Comparison of ENCODE assay signal across 34 mouse cellular contexts in genomic region chr14:55507801-55508200, GRCm38 (mm10). TPM values are rescaled to one million over a fixed set of nuclear protein-coding genes. Genes with fewer than 3 reads are reported as not detected.
DNase-seq lines count a peak whose midpoint lies in the region; ATAC-seq lines count a peak whose summit lies in the region.
"Had no signal": no experiment of that assay in that cellular context is flagged by ENCODE, and none has a peak within 500 bp of the region (broad histone marks: within the 10 kb centered on the region; RNA-seq: fewer than 3 reads in every experiment).

No protein-coding gene starts in this region.

- ATAC-seq in embryonic facial prominence, embryonic 13.5 days (ENCODE audit: insufficient number of reproducible peaks, insufficient read depth, low FRiP score, low TSS enrichment, low read depth), result no peak
- ATAC-seq in midbrain, embryonic 11.5 days (ENCODE audit: low FRiP score), result no peak
- ATAC-seq in midbrain, embryonic 15.5 days (replicated peaks), result no peak
- ATAC-seq: forebrain, embryonic 15.5 days; hindbrain, embryonic 16.5 days; intestine, embryonic 15.5 days; Patski had no signal

- H3K9ac ChIP-seq in embryonic facial prominence, embryonic 13.5 days, result 0 out of 2 replicates have a peak overlapping the region, but pooled peaks have one; percentile 16
- no peak overlapping the region for H3K9ac ChIP-seq in midbrain, embryonic 11.5 days (ENCODE audit: low read length)
- no peak overlapping the region for H3K9ac ChIP-seq in midbrain, embryonic 15.5 days
- H3K9ac ChIP-seq: forebrain, embryonic 12.5 days; forebrain, embryonic 15.5 days; heart, embryonic 13.5 days; intestine, embryonic 15.5 days had no signal

- H3K27ac ChIP-seq in embryonic facial prominence, embryonic 13.5 days, result no peak overlapping the region
- H3K27ac ChIP-seq in embryonic facial prominence, embryonic 10.5 days (replicated peaks), result no peak overlapping the region
- H3K27ac ChIP-seq in midbrain, embryonic 11.5 days (ENCODE audit: low read depth, low read length), result no peak overlapping the region
- H3K27ac ChIP-seq in midbrain, embryonic 15.5 days, result no peak overlapping the region
- H3K27ac ChIP-seq: forebrain, embryonic 12.5 days; forebrain, embryonic 15.5 days; heart, adult 2 months; heart, embryonic 10.5 days; heart, embryonic 13.5 days; hindbrain, embryonic 13.5 days; intestine, embryonic 15.5 days had no signal

- 46% methylated on average over 7 of the region's 7 CpGs for WGBS in embryonic facial prominence, embryonic 13.5 days
- WGBS in embryonic facial prominence, embryonic 10.5 days, result 59% methylated on average over 7 of the region's 7 CpGs
- 56% methylated on average over 7 of the region's 7 CpGs for WGBS in midbrain, embryonic 11.5 days
- 51% methylated on average over 7 of the region's 7 CpGs for WGBS in midbrain, embryonic 15.5 days

- no peaks in the 10 kb centered on the region for H3K9me3 ChIP-seq in embryonic facial prominence, embryonic 13.5 days
- no peaks in the 10 kb centered on the region for H3K9me3 ChIP-seq in embryonic facial prominence, embryonic 10.5 days
- no peaks in the 10 kb centered on the region for H3K9me3 ChIP-seq in midbrain, embryonic 11.5 days (ENCODE audit: control insufficient read depth, low read length)
- no peaks in the 10 kb centered on the region for H3K9me3 ChIP-seq in midbrain, embryonic 15.5 days
- H3K9me3 ChIP-seq: forebrain, embryonic 12.5 days; forebrain, embryonic 15.5 days; G1E; heart, embryonic 10.5 days; heart, embryonic 13.5 days; hindbrain, embryonic 13.5 days; intestine, embryonic 15.5 days had no signal

- peaks cover 18% of the 10 kb centered on the region for H3K27me3 ChIP-seq in embryonic facial prominence, embryonic 13.5 days
- H3K27me3 ChIP-seq in embryonic facial prominence, embryonic 10.5 days (replicated peaks; ENCODE audit: low read depth, poor library complexity, severe bottlenecking), result peaks cover 27% of the 10 kb centered on the region
- H3K27me3 ChIP-seq in midbrain, embryonic 11.5 days (ENCODE audit: control insufficient read depth, insufficient read depth, low read length), result no peaks in the 10 kb centered on the region
- no peaks in the 10 kb centered on the region for H3K27me3 ChIP-seq in midbrain, embryonic 15.5 days (replicated peaks)
- H3K27me3 ChIP-seq: forebrain, embryonic 15.5 days; intestine, embryonic 15.5 days had no signal

- DNase-seq in embryonic facial prominence, embryonic 10.5 days (ENCODE audit: low spot score), result no peak
- DNase-seq in layer of hippocampus, adult 9-11 months, result peak; percentile 6
- no peak for DNase-seq in layer of hippocampus, adult 8-10 months (ENCODE audit: low spot score in 2 of 2)
- DNase-seq in midbrain, embryonic 11.5 days (ENCODE audit: low spot score, missing footprints), result peak; percentile 68
- DNase-seq: adrenal gland, postnatal 10 days; adrenal gland, postnatal 36 days; B cell, adult 2 months; cerebellum, adult 11 months; cerebellum, adult 2 months; cerebellum, adult 9-11 months; cerebellum, postnatal 36 days; embryo, embryonic 11 days; gastrocnemius, postnatal 10 days; gastrocnemius, postnatal 36 days; heart, adult 2 months; heart, postnatal 14 days; heart, postnatal 4 days had no signal

- H3K36me3 ChIP-seq in embryonic facial prominence, embryonic 13.5 days, result no peaks in the 10 kb centered on the region
- H3K36me3 ChIP-seq in embryonic facial prominence, embryonic 10.5 days (replicated peaks), result 0 out of 2 replicates have a peak, but pooled peaks cover 2% of the 10 kb centered on the region
- no peaks in the 10 kb centered on the region for H3K36me3 ChIP-seq in midbrain, embryonic 11.5 days (ENCODE audit: control insufficient read depth, insufficient read depth, low read length)
- H3K36me3 ChIP-seq in midbrain, embryonic 15.5 days (replicated peaks), result no peaks in the 10 kb centered on the region
- H3K36me3 ChIP-seq: G1E; heart, embryonic 10.5 days; heart, embryonic 13.5 days; intestine, embryonic 15.5 days had no signal

- no peak overlapping the region for H3K4me2 ChIP-seq in embryonic facial prominence, embryonic 13.5 days
- no peak overlapping the region for H3K4me2 ChIP-seq in midbrain, embryonic 11.5 days
- H3K4me2 ChIP-seq in midbrain, embryonic 15.5 days, result no peak overlapping the region
- H3K4me2 ChIP-seq: forebrain, embryonic 12.5 days; forebrain, embryonic 15.5 days; heart, embryonic 13.5 days; hindbrain, embryonic 13.5 days; intestine, embryonic 15.5 days had no signal

- 0 out of 2 replicates have a peak, but pooled peaks cover 17% of the 10 kb centered on the region for H3K4me1 ChIP-seq in embryonic facial prominence, embryonic 13.5 days
- peaks cover 11% of the 10 kb centered on the region for H3K4me1 ChIP-seq in embryonic facial prominence, embryonic 10.5 days
- H3K4me1 ChIP-seq in midbrain, embryonic 11.5 days (ENCODE audit: control insufficient read depth, insufficient read depth, low read length), result no peaks in the 10 kb centered on the region
- H3K4me1 ChIP-seq in midbrain, embryonic 15.5 days, result peaks cover 12% of the 10 kb centered on the region; the same call in 1 of the 2 replicates
- H3K4me1 ChIP-seq: intestine, embryonic 15.5 days had no signal

- H3K4me3 ChIP-seq in embryonic facial prominence, embryonic 13.5 days, result no peak overlapping the region
- H3K4me3 ChIP-seq in embryonic facial prominence, embryonic 10.5 days, result no peak overlapping the region
- no peak overlapping the region for H3K4me3 ChIP-seq in midbrain, embryonic 11.5 days (ENCODE audit: low read depth, low read length)
- H3K4me3 ChIP-seq in midbrain, embryonic 15.5 days, result no peak overlapping the region
- H3K4me3 ChIP-seq: erythroblast, embryonic 14.5 days; forebrain, embryonic 12.5 days; forebrain, embryonic 15.5 days; heart, adult 2 months; heart, embryonic 10.5 days; heart, embryonic 13.5 days; hindbrain, embryonic 13.5 days; intestine, embryonic 15.5 days had no signal

RNA-seq across cellular contexts. Expression of gene Cpne6, which starts 2.4 kb away (rescaled TPM):
- 0.60 and 0.83 TPM in 2 replicates for polyA plus RNA-seq in embryonic facial prominence, embryonic 13.5 days (2015; fragmentation: Nextera tagmentation; extraction: Ambion mirVana)
- polyA plus RNA-seq in embryonic facial prominence, embryonic 10.5 days (2016; fragmentation: Nextera tagmentation; extraction: Ambion mirVana), result 0.59 and 0.64 TPM in 2 replicates
- total RNA-seq in layer of hippocampus, adult 8-10 months (2022), result 100 to 1,000 TPM; 607 to 653 (median 629) TPM
- polyA plus RNA-seq in midbrain, embryonic 11.5 days (2014; fragmentation: Nextera tagmentation; extraction: Ambion mirVana), result 0.23 and 0.26 TPM in 2 replicates
- polyA plus RNA-seq in midbrain, embryonic 15.5 days (2015; fragmentation: Nextera tagmentation; extraction: Ambion mirVana), result 1.9 and 2.1 TPM in 2 replicates
- total RNA-seq: adrenal gland, postnatal 36 days; CH12.LX; gastrocnemius, adult 18-20 months; gastrocnemius, postnatal 36 days; granulocyte monocyte progenitor cell, adult 5-6 weeks; heart, adult 2 months; heart, postnatal 14 days had no signal
- polyA plus RNA-seq: erythroblast, embryonic 14.5 days; Patski had no signal

RNA-seq across cellular contexts. Expression of gene Nrl, which starts 17.0 kb away (rescaled TPM):
- not detected in 2 replicates for polyA plus RNA-seq in embryonic facial prominence, embryonic 13.5 days (2015; fragmentation: Nextera tagmentation; extraction: Ambion mirVana)
- polyA plus RNA-seq in embryonic facial prominence, embryonic 10.5 days (2016; fragmentation: Nextera tagmentation; extraction: Ambion mirVana), result 0.05 TPM in 1 of 2 replicates, not detected in the other
- total RNA-seq in layer of hippocampus, adult 8-10 months (2022), result 1 to 10 TPM; 1.5 to 3.6 (median 2.1) TPM
- polyA plus RNA-seq in midbrain, embryonic 11.5 days (2014; fragmentation: Nextera tagmentation; extraction: Ambion mirVana), result not detected in 2 replicates
- 0.15 and 0.17 TPM in 2 replicates for polyA plus RNA-seq in midbrain, embryonic 15.5 days (2015; fragmentation: Nextera tagmentation; extraction: Ambion mirVana)
- total RNA-seq: adrenal gland, adult 18-20 months; adrenal gland, postnatal 10 days; adrenal gland, postnatal 36 days; gastrocnemius, adult 18-20 months; gastrocnemius, postnatal 10 days; gastrocnemius, postnatal 36 days; granulocyte monocyte progenitor cell, adult 5-6 weeks; heart, adult 2 months; heart, postnatal 14 days; heart, postnatal 4 days had no signal
- polyA plus RNA-seq: embryonic facial prominence, embryonic 11.5 days; forebrain, embryonic 12.5 days; G1E; heart, adult 2 months; heart, embryonic 10.5 days; heart, embryonic 13.5 days; intestine, embryonic 15.5 days; Patski had no signal

RNA-seq across cellular contexts. Expression of gene Carmil3, which starts 17.4 kb away (rescaled TPM):
- polyA plus RNA-seq in embryonic facial prominence, embryonic 13.5 days (2015; fragmentation: Nextera tagmentation; extraction: Ambion mirVana), result 3.9 and 4.3 TPM in 2 replicates
- 3.4 and 3.5 TPM in 2 replicates for polyA plus RNA-seq in embryonic facial prominence, embryonic 10.5 days (2016; fragmentation: Nextera tagmentation; extraction: Ambion mirVana)
- 10 to 100 TPM; 56.8 to 82.2 (median 62.5) TPM for total RNA-seq in layer of hippocampus, adult 8-10 months (2022)
- polyA plus RNA-seq in midbrain, embryonic 11.5 days (2014; fragmentation: Nextera tagmentation; extraction: Ambion mirVana), result 8.6 and 9.7 TPM in 2 replicates
- polyA plus RNA-seq in midbrain, embryonic 15.5 days (2015; fragmentation: Nextera tagmentation; extraction: Ambion mirVana), result 32.4 and 36.1 TPM in 2 replicates
- total RNA-seq: granulocyte monocyte progenitor cell, adult 5-6 weeks had no signal
- polyA plus RNA-seq: erythroblast, embryonic 14.5 days had no signal

RNA-seq across cellular contexts. Expression of gene Dhrs4, which starts 29.2 kb away (rescaled TPM):
- 98.6 and 103 TPM in 2 replicates for polyA plus RNA-seq in embryonic facial prominence, embryonic 13.5 days (2015; fragmentation: Nextera tagmentation; extraction: Ambion mirVana)
- 77.3 and 88.4 TPM in 2 replicates for polyA plus RNA-seq in embryonic facial prominence, embryonic 10.5 days (2016; fragmentation: Nextera tagmentation; extraction: Ambion mirVana)
- total RNA-seq in layer of hippocampus, adult 8-10 months (2022), result 10 to 100 TPM; 20.2 to 27.2 (median 23.1) TPM
- polyA plus RNA-seq in midbrain, embryonic 11.5 days (2014; fragmentation: Nextera tagmentation; extraction: Ambion mirVana), result 33.9 and 34.8 TPM in 2 replicates
- 20.8 and 21.6 TPM in 2 replicates for polyA plus RNA-seq in midbrain, embryonic 15.5 days (2015; fragmentation: Nextera tagmentation; extraction: Ambion mirVana)

RNA-seq across cellular contexts. Expression of gene Pck2, which starts 32.3 kb away (rescaled TPM):
- polyA plus RNA-seq in embryonic facial prominence, embryonic 13.5 days (2015; fragmentation: Nextera tagmentation; extraction: Ambion mirVana), result 35.0 and 38.4 TPM in 2 replicates
- 20.7 and 23.6 TPM in 2 replicates for polyA plus RNA-seq in embryonic facial prominence, embryonic 10.5 days (2016; fragmentation: Nextera tagmentation; extraction: Ambion mirVana)
- total RNA-seq in layer of hippocampus, adult 8-10 months (2022), result 10 to 100 TPM; 43.4 to 61.5 (median 50.3) TPM
- polyA plus RNA-seq in midbrain, embryonic 11.5 days (2014; fragmentation: Nextera tagmentation; extraction: Ambion mirVana), result 10.0 and 10.7 TPM in 2 replicates
- polyA plus RNA-seq in midbrain, embryonic 15.5 days (2015; fragmentation: Nextera tagmentation; extraction: Ambion mirVana), result 25.4 and 28.0 TPM in 2 replicates

Comparison
In these comparisons a context has a peak if more than half of its experiments do, and no peak if none do; other contexts are left out.
1. DNase-seq: peak in layer of hippocampus, adult 9-11 months (single experiment) and midbrain, embryonic 11.5 days (single experiment); none in embryonic facial prominence, embryonic 10.5 days (single experiment) and layer of hippocampus, adult 8-10 months (0 of 2).